Mouse (Mus musculus): ENCODE results near the gene Otub1. TPM values are rescaled to one million over a fixed set of nuclear protein-coding genes. Genes with fewer than 3 reads are reported as not detected.

Gene Otub1
- polyA plus RNA-seq, 1 experiment from 2014 or later, result 139 TPM

GRCm38 (mm10) chr19:7185715-7186291 is 20.3 kb downstream of the Otub1 start:
- no peak overlapping the region for H3K27ac ChIP-seq (ENCODE audit: low read depth, low read length)
- H3K4me3 ChIP-seq (ENCODE audit: low read depth, low read length), result no peak overlapping the region
- 19% methylated on average over 18 of the region's 18 CpGs for WGBS
- DNase-seq (ENCODE audit: low spot score) (no peak), ATAC-seq (replicated peaks; ENCODE audit: low FRiP score) (no peak)
- no peaks in the 10 kb centered on the region for H3K9me3 ChIP-seq (ENCODE audit: control insufficient read depth, low read length)
- H3K9ac ChIP-seq (ENCODE audit: low read depth, low read length), result no peak overlapping the region
- H3K4me2 ChIP-seq, result no peak overlapping the region
- H3K4me1 ChIP-seq (replicated peaks; ENCODE audit: control insufficient read depth, insufficient read depth, low read length), result peaks cover 3% of the 10 kb centered on the region; the same call in 1 of the 2 replicates
- H3K36me3 ChIP-seq (ENCODE audit: control insufficient read depth, insufficient read depth, low read length), result no peaks in the 10 kb centered on the region
- peaks cover 49% of the 10 kb centered on the region for H3K27me3 ChIP-seq (replicated peaks; ENCODE audit: control insufficient read depth, insufficient read depth, low read length)

- DNase-seq (ENCODE audit: low spot score) (no peak), ATAC-seq (replicated peaks; ENCODE audit: low FRiP score) (no peak)
- Histone ChIP-seq H3K4me2 (no peak overlapping the region), H3K4me1 (replicated peaks; ENCODE audit: control insufficient read depth, insufficient read depth, low read length) (peaks cover 3% of the 10 kb centered on the region; the same call in 1 of the 2 replicates), H3K27ac (ENCODE audit: low read depth, low read length) (no peak overlapping the region), H3K27me3 (replicated peaks; ENCODE audit: control insufficient read depth, insufficient read depth, low read length) (peaks cover 55% of the 10 kb centered on the region), H3K9me3 (ENCODE audit: control insufficient read depth, low read length) (no peaks in the 10 kb centered on the region), H3K4me3 (ENCODE audit: low read depth, low read length) (no peak overlapping the region), H3K36me3 (ENCODE audit: control insufficient read depth, insufficient read depth, low read length) (no peaks in the 10 kb centered on the region), H3K9ac (ENCODE audit: low read depth, low read length) (no peak overlapping the region)
- WGBS, result 49% methylated on average over 4 of the region's 4 CpGs
Measured at GRCm38 (mm10) chr19:7185059-7185458, 21.1 kb downstream of the Otub1 start.

GRCm38 (mm10) chr19:7183419-7183818 is 22.7 kb downstream of the Otub1 start:
- DNase-seq (ENCODE audit: low spot score), result no peak
- Histone ChIP-seq H3K27me3 (replicated peaks; ENCODE audit: control insufficient read depth, insufficient read depth, low read length) (peaks cover 62% of the 10 kb centered on the region), H3K4me2 (no peak overlapping the region), H3K9ac (ENCODE audit: low read depth, low read length) (no peak overlapping the region), H3K27ac (ENCODE audit: low read depth, low read length) (no peak overlapping the region), H3K9me3 (ENCODE audit: control insufficient read depth, low read length) (no peaks in the 10 kb centered on the region), H3K4me3 (ENCODE audit: low read depth, low read length) (no peak overlapping the region), H3K4me1 (replicated peaks; ENCODE audit: control insufficient read depth, insufficient read depth, low read length) (0 out of 2 replicates have a peak, but pooled peaks cover 3% of the 10 kb centered on the region), H3K36me3 (ENCODE audit: control insufficient read depth, insufficient read depth, low read length) (no peaks in the 10 kb centered on the region)
- no peak for ATAC-seq (replicated peaks; ENCODE audit: low FRiP score)
- WGBS, result 52% methylated on average over 11 of the region's 11 CpGs

GRCm38 (mm10) chr19:7182273-7182949 is 23.7 kb downstream of the Otub1 start:
- 11% methylated on average over 23 of the region's 23 CpGs for WGBS
- ATAC-seq (replicated peaks; ENCODE audit: low FRiP score) (no peak; the same call in 1 of the 2 replicates), DNase-seq (ENCODE audit: low spot score) (no peak)
- Histone ChIP-seq H3K9me3 (ENCODE audit: control insufficient read depth, low read length) (no peaks in the 10 kb centered on the region), H3K4me1 (replicated peaks; ENCODE audit: control insufficient read depth, insufficient read depth, low read length) (0 out of 2 replicates have a peak, but pooled peaks cover 3% of the 10 kb centered on the region), H3K4me3 (ENCODE audit: low read depth, low read length) (no peak overlapping the region), H3K27me3 (replicated peaks; ENCODE audit: control insufficient read depth, insufficient read depth, low read length) (peaks cover 70% of the 10 kb centered on the region), H3K4me2 (peak overlapping the region; percentile 10; the same call in 1 of the 2 replicates), H3K9ac (ENCODE audit: low read depth, low read length) (no peak overlapping the region), H3K36me3 (ENCODE audit: control insufficient read depth, insufficient read depth, low read length) (no peaks in the 10 kb centered on the region), H3K27ac (ENCODE audit: low read depth, low read length) (no peak overlapping the region)

- 0 out of 2 replicates have a peak, but pooled peaks cover 3% of the 10 kb centered on the region for H3K4me1 ChIP-seq (replicated peaks; ENCODE audit: control insufficient read depth, insufficient read depth, low read length)
- H3K4me2 ChIP-seq, result no peak overlapping the region
- no peak overlapping the region for H3K9ac ChIP-seq (ENCODE audit: low read depth, low read length)
- no peaks in the 10 kb centered on the region for H3K36me3 ChIP-seq (ENCODE audit: control insufficient read depth, insufficient read depth, low read length)
- H3K4me3 ChIP-seq (ENCODE audit: low read depth, low read length), result no peak overlapping the region
- 62% methylated on average over 7 of the region's 7 CpGs for WGBS
- H3K27me3 ChIP-seq (replicated peaks; ENCODE audit: control insufficient read depth, insufficient read depth, low read length), result peaks cover 68% of the 10 kb centered on the region
- no peak overlapping the region for H3K27ac ChIP-seq (ENCODE audit: low read depth, low read length)
- ATAC-seq (replicated peaks; ENCODE audit: low FRiP score) (no peak), DNase-seq (ENCODE audit: low spot score) (no peak)
- no peaks in the 10 kb centered on the region for H3K9me3 ChIP-seq (ENCODE audit: control insufficient read depth, low read length)
Measured at GRCm38 (mm10) chr19:7181496-7181895, 24.6 kb downstream of the Otub1 start.

- no peaks in the 10 kb centered on the region for H3K9me3 ChIP-seq (ENCODE audit: control insufficient read depth, low read length)
- H3K36me3 ChIP-seq (ENCODE audit: control insufficient read depth, insufficient read depth, low read length), result no peaks in the 10 kb centered on the region
- no peak overlapping the region for H3K27ac ChIP-seq (ENCODE audit: low read depth, low read length)
- peaks cover 69% of the 10 kb centered on the region for H3K27me3 ChIP-seq (replicated peaks; ENCODE audit: control insufficient read depth, insufficient read depth, low read length)
- no peak overlapping the region for H3K9ac ChIP-seq (ENCODE audit: low read depth, low read length)
- DNase-seq (ENCODE audit: low spot score), result no peak
- 70% methylated on average over 8 of the region's 8 CpGs for WGBS
- no peak overlapping the region for H3K4me2 ChIP-seq
- 0 out of 2 replicates have a peak, but pooled peaks cover 7% of the 10 kb centered on the region for H3K4me1 ChIP-seq (replicated peaks; ENCODE audit: control insufficient read depth, insufficient read depth, low read length)
- no peak for ATAC-seq (replicated peaks; ENCODE audit: low FRiP score)
- H3K4me3 ChIP-seq (ENCODE audit: low read depth, low read length), result no peak overlapping the region
Measured at GRCm38 (mm10) chr19:7180756-7181405, 25.2 kb downstream of the Otub1 start.

- Histone ChIP-seq H3K9me3 (ENCODE audit: control insufficient read depth, low read length) (no peaks in the 10 kb centered on the region), H3K27me3 (replicated peaks; ENCODE audit: control insufficient read depth, insufficient read depth, low read length) (peaks cover 56% of the 10 kb centered on the region), H3K36me3 (ENCODE audit: control insufficient read depth, insufficient read depth, low read length) (no peaks in the 10 kb centered on the region), H3K9ac (ENCODE audit: low read depth, low read length) (no peak overlapping the region), H3K27ac (ENCODE audit: low read depth, low read length) (no peak overlapping the region), H3K4me2 (no peak overlapping the region), H3K4me1 (replicated peaks; ENCODE audit: control insufficient read depth, insufficient read depth, low read length) (0 out of 2 replicates have a peak, but pooled peaks cover 8% of the 10 kb centered on the region), H3K4me3 (ENCODE audit: low read depth, low read length) (no peak overlapping the region)
- no peak for DNase-seq (ENCODE audit: low spot score)
- 48% methylated on average over 3 of the region's 3 CpGs for WGBS
- ATAC-seq (replicated peaks; ENCODE audit: low FRiP score), result no peak
Measured at GRCm38 (mm10) chr19:7178841-7179452, 27.2 kb downstream of the Otub1 start.

- 50% methylated on average over 13 of the region's 13 CpGs for WGBS
- H3K9ac ChIP-seq (ENCODE audit: low read depth, low read length), result no peak overlapping the region
- no peak overlapping the region for H3K4me3 ChIP-seq (ENCODE audit: low read depth, low read length)
- no peaks in the 10 kb centered on the region for H3K36me3 ChIP-seq (ENCODE audit: control insufficient read depth, insufficient read depth, low read length)
- DNase-seq (ENCODE audit: low spot score) (no peak), ATAC-seq (replicated peaks; ENCODE audit: low FRiP score) (no peak)
- H3K4me1 ChIP-seq (replicated peaks; ENCODE audit: control insufficient read depth, insufficient read depth, low read length), result 0 out of 2 replicates have a peak, but pooled peaks cover 8% of the 10 kb centered on the region
- H3K27ac ChIP-seq (ENCODE audit: low read depth, low read length), result no peak overlapping the region
- no peak overlapping the region for H3K4me2 ChIP-seq
- H3K27me3 ChIP-seq (replicated peaks; ENCODE audit: control insufficient read depth, insufficient read depth, low read length), result peaks cover 50% of the 10 kb centered on the region
- H3K9me3 ChIP-seq (ENCODE audit: control insufficient read depth, low read length), result no peaks in the 10 kb centered on the region
Measured at GRCm38 (mm10) chr19:7177804-7178511, 28.2 kb downstream of the Otub1 start.

All from liver, embryonic 11.5 days (tissue).